8 mouse cellular contexts compared by ENCODE assay signal in genomic region chr17:56080781-56081585, GRCm38 (mm10). TPM values are rescaled to one million over a fixed set of nuclear protein-coding genes. Genes with fewer than 3 reads are reported as not detected.
DNase-seq lines count a peak whose midpoint lies in the region; ATAC-seq and TF ChIP-seq lines count a peak whose summit lies in the region.

No protein-coding gene starts in this region.

- H3K4me2 ChIP-seq in forebrain, embryonic 11.5 days (ENCODE audit: low read depth, low read length, severe bottlenecking) = peak overlapping the region; percentile 98
- peak overlapping the region; percentile 96 for H3K4me2 ChIP-seq in intestine, embryonic 16.5 days (ENCODE audit: low read depth, low read length)
- H3K4me2 ChIP-seq in liver, embryonic 13.5 days = peak overlapping the region; percentile 97

- peak; percentile 57 for ATAC-seq in forebrain, embryonic 11.5 days (replicated peaks; ENCODE audit: low FRiP score)
- no peak for ATAC-seq in intestine, embryonic 16.5 days
- ATAC-seq in liver, embryonic 13.5 days (ENCODE audit: low read depth) = no peak

- no peak for TF ChIP-seq CTCF in cerebellum, adult 2 months (IDR thresholded peaks at IDR 0.05; ENCODE audit: borderline replicate concordance, insufficient read depth, low read depth, low read length)

- no peak overlapping the region for H3K27ac ChIP-seq in cerebellum, adult 2 months (ENCODE audit: insufficient read depth, low read length)
- no peak overlapping the region for H3K27ac ChIP-seq in forebrain, embryonic 11.5 days (ENCODE audit: low read depth, low read length)
- H3K27ac ChIP-seq in intestine, embryonic 16.5 days (ENCODE audit: low read length) = peak overlapping the region; percentile 16
- no peak overlapping the region for H3K27ac ChIP-seq in liver, embryonic 13.5 days

- H3K4me3 ChIP-seq in cerebellum, adult 2 months (replicated peaks; ENCODE audit: insufficient read depth, low read depth, low read length) = peak overlapping the region; percentile 32
- H3K4me3 ChIP-seq in forebrain, embryonic 11.5 days (ENCODE audit: low read depth, low read length) = peak overlapping the region; percentile 85
- peak overlapping the region; percentile 94 for H3K4me3 ChIP-seq in intestine, embryonic 16.5 days (ENCODE audit: low read length)
- H3K4me3 ChIP-seq in liver, embryonic 13.5 days (replicated peaks) = peak overlapping the region; percentile 86

- peak overlapping the region; percentile 82 for H3K9ac ChIP-seq in forebrain, embryonic 11.5 days (ENCODE audit: low read length)
- H3K9ac ChIP-seq in intestine, embryonic 16.5 days (ENCODE audit: low read depth, low read length) = peak overlapping the region; percentile 87
- H3K9ac ChIP-seq in liver, embryonic 13.5 days = peak overlapping the region; percentile 91

- H3K36me3 ChIP-seq in forebrain, embryonic 11.5 days (ENCODE audit: control insufficient read depth, insufficient read depth, low read length) = no peaks in the 10 kb centered on the region
- H3K36me3 ChIP-seq in intestine, embryonic 16.5 days (ENCODE audit: control insufficient read depth, insufficient read depth, low read length) = no peaks in the 10 kb centered on the region; the same call in 1 of the 2 replicates
- H3K36me3 ChIP-seq in liver, embryonic 13.5 days = peaks cover 27% of the 10 kb centered on the region

- DNase-seq in cerebellum, adult 2 months = peak in 1 of 2 experiments; percentile 36
- DNase-seq in cerebellum, adult 8-10 months = no peak
- peak; percentile 92 for DNase-seq in MN1 (ENCODE audit: low spot score)
- DNase-seq in forebrain, embryonic 11.5 days (ENCODE audit: low spot score) = peak; percentile 83
- no peak for DNase-seq in liver, embryonic 13.5 days
- DNase-seq in retina, postnatal 1 day = peak; percentile 92
- DNase-seq in spleen, postnatal 4 days (ENCODE audit: low spot score in 2 of 2) = no peak

- no peaks in the 10 kb centered on the region for H3K27me3 ChIP-seq in cerebellum, adult 2 months (ENCODE audit: control insufficient read depth, insufficient read depth, low read length)
- H3K27me3 ChIP-seq in forebrain, embryonic 11.5 days (ENCODE audit: control insufficient read depth, insufficient read depth, low read length) = no peaks in the 10 kb centered on the region
- H3K27me3 ChIP-seq in intestine, embryonic 16.5 days (replicated peaks; ENCODE audit: control insufficient read depth, insufficient read depth, low read length) = no peaks in the 10 kb centered on the region
- no peaks in the 10 kb centered on the region for H3K27me3 ChIP-seq in liver, embryonic 13.5 days

- H3K4me1 ChIP-seq in cerebellum, adult 2 months (ENCODE audit: control insufficient read depth, insufficient read depth, low read length) = peaks cover 6% of the 10 kb centered on the region; the same call in 1 of the 2 replicates
- peaks cover 17% of the 10 kb centered on the region for H3K4me1 ChIP-seq in forebrain, embryonic 11.5 days (replicated peaks; ENCODE audit: control insufficient read depth, insufficient read depth, low read length)
- peaks cover 14% of the 10 kb centered on the region for H3K4me1 ChIP-seq in intestine, embryonic 16.5 days (ENCODE audit: control insufficient read depth, insufficient read depth, low read length)
- peaks cover 36% of the 10 kb centered on the region for H3K4me1 ChIP-seq in liver, embryonic 13.5 days (replicated peaks)

- no peaks in the 10 kb centered on the region for H3K9me3 ChIP-seq in forebrain, embryonic 11.5 days (ENCODE audit: control insufficient read depth, low read length)
- no peaks in the 10 kb centered on the region for H3K9me3 ChIP-seq in intestine, embryonic 16.5 days (ENCODE audit: control insufficient read depth, low read length)
- H3K9me3 ChIP-seq in liver, embryonic 13.5 days (replicated peaks) = no peaks in the 10 kb centered on the region

- 6% methylated on average over 8 of the region's 8 CpGs for WGBS in cerebellum, adult 2 months
- 9% methylated on average over 8 of the region's 8 CpGs for WGBS in forebrain, embryonic 11.5 days
- 10% methylated on average over 8 of the region's 8 CpGs for WGBS in intestine, embryonic 16.5 days
- 21% methylated on average over 8 of the region's 8 CpGs for WGBS in liver, embryonic 13.5 days (ENCODE audit: insufficient replicate concordance)

- TF ChIP-seq POLR2A in cerebellum, adult 2 months (IDR thresholded peaks at IDR 0.05; ENCODE audit: borderline replicate concordance, insufficient read depth, low read length) = no peak

RNA-seq across cellular contexts. Expression of gene Hdgfl2, which starts 1.5 kb away (rescaled TPM):
- 109 and 116 TPM in 2 replicates for polyA plus RNA-seq in cerebellum, adult 2 months (2012; rRNA removed)
- polyA plus RNA-seq in forebrain, embryonic 11.5 days (2014; fragmentation: Nextera tagmentation; extraction: Ambion mirVana) = 150 and 152 TPM in 2 replicates
- polyA plus RNA-seq in intestine, embryonic 16.5 days (2015; fragmentation: Nextera tagmentation; extraction: Ambion mirVana) = 69.3 and 75.0 TPM in 2 replicates
- polyA plus RNA-seq in liver, embryonic 13.5 days (2015; fragmentation: Nextera tagmentation; extraction: Ambion mirVana) = 59.0 and 64.9 TPM in 2 replicates

RNA-seq across cellular contexts. Expression of gene Ubxn6, which starts 6.2 kb away (rescaled TPM):
- polyA plus RNA-seq in cerebellum, adult 2 months (2012; rRNA removed) = 114 TPM in 2 replicates
- 39.0 and 43.2 TPM in 2 replicates for polyA plus RNA-seq in forebrain, embryonic 11.5 days (2014; fragmentation: Nextera tagmentation; extraction: Ambion mirVana)
- 31.6 and 34.3 TPM in 2 replicates for polyA plus RNA-seq in intestine, embryonic 16.5 days (2015; fragmentation: Nextera tagmentation; extraction: Ambion mirVana)
- polyA plus RNA-seq in liver, embryonic 13.5 days (2015; fragmentation: Nextera tagmentation; extraction: Ambion mirVana) = 14.2 and 15.6 TPM in 2 replicates

RNA-seq across cellular contexts. Expression of gene Plin4, which starts 28.6 kb away (rescaled TPM):
- polyA plus RNA-seq in cerebellum, adult 2 months (2012; rRNA removed) = 1.1 and 1.7 TPM in 2 replicates
- polyA plus RNA-seq in forebrain, embryonic 11.5 days (2014; fragmentation: Nextera tagmentation; extraction: Ambion mirVana) = 0.07 TPM in 2 replicates
- 0.11 and 0.23 TPM in 2 replicates for polyA plus RNA-seq in intestine, embryonic 16.5 days (2015; fragmentation: Nextera tagmentation; extraction: Ambion mirVana)
- not detected in 2 replicates for polyA plus RNA-seq in liver, embryonic 13.5 days (2015; fragmentation: Nextera tagmentation; extraction: Ambion mirVana)

RNA-seq across cellular contexts. Expression of gene Plin5, which starts 36.4 kb away (rescaled TPM):
- polyA plus RNA-seq in cerebellum, adult 2 months (2012; rRNA removed) = 0.38 and 0.54 TPM in 2 replicates
- 0.21 TPM in 1 of 2 replicates, not detected in the other for polyA plus RNA-seq in forebrain, embryonic 11.5 days (2014; fragmentation: Nextera tagmentation; extraction: Ambion mirVana)
- 0.48 and 0.57 TPM in 2 replicates for polyA plus RNA-seq in intestine, embryonic 16.5 days (2015; fragmentation: Nextera tagmentation; extraction: Ambion mirVana)
- polyA plus RNA-seq in liver, embryonic 13.5 days (2015; fragmentation: Nextera tagmentation; extraction: Ambion mirVana) = 0.23 and 0.32 TPM in 2 replicates

RNA-seq across cellular contexts. Expression of gene Chaf1a, which starts 40.7 kb away (rescaled TPM):
- 2.9 and 3.3 TPM in 2 replicates for polyA plus RNA-seq in cerebellum, adult 2 months (2012; rRNA removed)
- 38.0 and 38.6 TPM in 2 replicates for polyA plus RNA-seq in forebrain, embryonic 11.5 days (2014; fragmentation: Nextera tagmentation; extraction: Ambion mirVana)
- 15.6 and 16.7 TPM in 2 replicates for polyA plus RNA-seq in intestine, embryonic 16.5 days (2015; fragmentation: Nextera tagmentation; extraction: Ambion mirVana)
- polyA plus RNA-seq in liver, embryonic 13.5 days (2015; fragmentation: Nextera tagmentation; extraction: Ambion mirVana) = 19.8 and 27.1 TPM in 2 replicates

Comparison
In these comparisons a context has a peak if more than half of its experiments do, and no peak if none do; other contexts are left out.
1. DNase-seq: peak in MN1 (single experiment), forebrain, embryonic 11.5 days (single experiment) and retina, postnatal 1 day (single experiment); none in cerebellum, adult 8-10 months (single experiment), liver, embryonic 13.5 days (single experiment) and spleen, postnatal 4 days (0 of 2).
2. H3K4me3 ChIP-seq: peak in every context shown above with its lines; median percentile 94 in intestine, embryonic 16.5 days; 86 in liver, embryonic 13.5 days; 85 in forebrain, embryonic 11.5 days; 32 in cerebellum, adult 2 months.
3. Peak in every context shown above with its lines, with median percentiles within 50 percentile points of each other: H3K4me2 ChIP-seq and H3K9ac ChIP-seq.